Mouse (Mus musculus) forebrain, embryonic 11.5 days (tissue): ENCODE results near the gene Hrh3. TPM values are rescaled to one million over a fixed set of nuclear protein-coding genes. Genes with fewer than 3 reads are reported as not detected.

Experiments
- ATAC-seq: fragments of 200-750 bp; cut with Nextera tagmentation; replicated peaks from 2 replicates; pipeline ENCODE4 v1.8.0; 2017; ENCODE audit warnings: moderate TSS enrichment; ENCODE audit not compliant: low FRiP score
- DNase-seq: peaks from one replicate; pipeline ENCODE4 v3.0.0-alpha.2; 2017; ENCODE audit warnings: low spot score
- H3K27ac ChIP-seq: fragments of 300-500 bp; sonication (generic); 2 replicates; pipeline ENCODE4 v1.5.1; 2014; ENCODE audit warnings: low read depth, low read length
- H3K27me3 ChIP-seq: fragments of 300-500 bp; sonication (generic); 2 replicates; pipeline ENCODE4 v1.6.1; 2014; ENCODE audit warnings: mild to moderate bottlenecking, low read length, mixed read lengths; ENCODE audit not compliant: control insufficient read depth, insufficient read depth
- H3K36me3 ChIP-seq: fragments of 300-500 bp; sonication (generic); 2 replicates; pipeline ENCODE4 v1.6.1; 2014; ENCODE audit warnings: mild to moderate bottlenecking, low read length, moderate library complexity, mixed read lengths; ENCODE audit not compliant: control insufficient read depth, insufficient read depth
- H3K4me1 ChIP-seq: fragments of 300-500 bp; sonication (generic); replicated peaks from 2 replicates; pipeline ENCODE4 v1.6.1; 2014; ENCODE audit warnings: low read length, mixed read lengths; ENCODE audit not compliant: control insufficient read depth, insufficient read depth
- H3K4me2 ChIP-seq: fragments of 300-500 bp; sonication (generic); 2 replicates; pipeline ENCODE4 v1.6.1; 2014; ENCODE audit warnings: low read depth, mild to moderate bottlenecking, low read length, moderate library complexity, mixed read lengths; ENCODE audit not compliant: severe bottlenecking
- H3K4me3 ChIP-seq: fragments of 300-500 bp; sonication (generic); 2 replicates; pipeline ENCODE4 v1.5.1; 2014; ENCODE audit warnings: low read depth, low read length
- H3K9ac ChIP-seq: fragments of 300-500 bp; sonication (generic); 2 replicates; pipeline ENCODE4 v1.6.1; 2014; ENCODE audit warnings: low read length
- H3K9me3 ChIP-seq: fragments of 300-500 bp; sonication (generic); 2 replicates; pipeline ENCODE4 v1.6.1; 2016; ENCODE audit warnings: low read length, mixed read lengths; ENCODE audit not compliant: control insufficient read depth
- WGBS: fragments of 180-500 bp; shearing (Covaris S2); extraction: QIAGEN DNeasy Blood & Tissue Kit; methylation state at CpG from one replicate; pipeline ENCODE4 v1.1.7; 2014; 5-methylcytosine and 5-hydroxymethylcytosine counted together
- polyA plus RNA-seq: library from polyadenylated mRNA; unstranded; fragments of >200 nt; fragmentation: Nextera tagmentation; extraction: Ambion mirVana; gene quantifications from 2 replicates; pipeline ENCODE4 v1.2.1, GENCODE M21; 2014

Hrh3 gene
- polyA plus RNA-seq, 1 experiment from 2014 or later = 0.95 TPM

GRCm38 (mm10) chr2:180124192-180124591, 19.9 kb upstream of the Hrh3 start:
- WGBS = 81% methylated on average over 2 of the region's 2 CpGs
- H3K9ac ChIP-seq = no peak overlapping the region
- ATAC-seq (no peak), DNase-seq (no peak)
- no peak overlapping the region for H3K27ac ChIP-seq
- no peaks in the 10 kb centered on the region for H3K9me3 ChIP-seq
- no peaks in the 10 kb centered on the region for H3K36me3 ChIP-seq
- no peak overlapping the region for H3K4me3 ChIP-seq
- no peak overlapping the region for H3K4me2 ChIP-seq
- H3K27me3 ChIP-seq = no peaks in the 10 kb centered on the region
- peaks cover 7% of the 10 kb centered on the region; the same call in 1 of the 2 replicates for H3K4me1 ChIP-seq

GRCm38 (mm10) chr2:180120292-180120761, 16.0 kb upstream of the Hrh3 start:
- peak overlapping the region; percentile 94; the same call in 1 of the 2 replicates for H3K4me2 ChIP-seq
- no peaks in the 10 kb centered on the region for H3K27me3 ChIP-seq
- peaks cover 21% of the 10 kb centered on the region for H3K4me1 ChIP-seq
- DNase-seq (no peak), ATAC-seq (no peak)
- H3K36me3 ChIP-seq = no peaks in the 10 kb centered on the region
- H3K27ac ChIP-seq = no peak overlapping the region
- H3K9me3 ChIP-seq = no peaks in the 10 kb centered on the region
- H3K9ac ChIP-seq = peak overlapping the region; percentile 78; the same call in 1 of the 2 replicates
- 81% methylated on average over 5 of the region's 5 CpGs for WGBS
- peak overlapping the region; percentile 83 for H3K4me3 ChIP-seq

- no peak for DNase-seq
- WGBS = 1% methylated on average over 52 of the region's 68 CpGs
- H3K4me1 ChIP-seq = peaks cover 21% of the 10 kb centered on the region
Measured at GRCm38 (mm10) chr2:180119439-180120291, 15.4 kb upstream of the Hrh3 start.

GRCm38 (mm10) chr2:180118661-180119438, 14.6 kb upstream of the Hrh3 start, which contains the start of gene Osbpl2:
Gene Osbpl2, plus strand, starts transcription at chr2:180119306.
- peak; percentile 97 for ATAC-seq
- Histone ChIP-seq H3K36me3 (no peaks in the 10 kb centered on the region), H3K27ac (peak within 1 kb of the TSS; percentile 88), H3K9me3 (no peaks in the 10 kb centered on the region), H3K9ac (peak within 1 kb of the TSS; percentile 78), H3K4me2 (peak within 1 kb of the TSS; percentile 94), H3K27me3 (no peaks in the 10 kb centered on the region), H3K4me3 (peak within 1 kb of the TSS; percentile 83), H3K4me1 (peaks cover 21% of the 10 kb centered on the region)
- DNase-seq = peak; percentile 100
- under 1% methylated on average over 53 of the region's 55 CpGs for WGBS

More at GRCm38 (mm10) chr2:180119439-180120291, 15.4 kb upstream of the Hrh3 start:
- ATAC-seq = peak; percentile 4; the same call in 1 of the 2 replicates
- peak overlapping the region; percentile 78 for H3K9ac ChIP-seq
- no peak overlapping the region for H3K27ac ChIP-seq
- peak overlapping the region; percentile 94 for H3K4me2 ChIP-seq
- no peaks in the 10 kb centered on the region for H3K36me3 ChIP-seq
- no peaks in the 10 kb centered on the region for H3K9me3 ChIP-seq
- peak overlapping the region; percentile 83 for H3K4me3 ChIP-seq
- H3K27me3 ChIP-seq = no peaks in the 10 kb centered on the region

GRCm38 (mm10) chr2:180117485-180118194, 13.4 kb upstream of the Hrh3 start:
- Histone ChIP-seq H3K4me3 (peak overlapping the region; percentile 13; the same call in 1 of the 2 replicates), H3K9ac (peak overlapping the region; percentile 49), H3K27ac (peak overlapping the region; percentile 88), H3K4me1 (peaks cover 21% of the 10 kb centered on the region), H3K4me2 (peak overlapping the region; percentile 68), H3K27me3 (no peaks in the 10 kb centered on the region), H3K9me3 (no peaks in the 10 kb centered on the region), H3K36me3 (no peaks in the 10 kb centered on the region)
- DNase-seq (peak; percentile 84), ATAC-seq (peak; percentile 71)
- 7% methylated on average over 13 of the region's 13 CpGs for WGBS

- Histone ChIP-seq H3K9me3 (no peaks in the 10 kb centered on the region), H3K4me3 (no peak overlapping the region), H3K36me3 (no peaks in the 10 kb centered on the region), H3K4me2 (peak overlapping the region; percentile 68; the same call in 1 of the 2 replicates), H3K27ac (no peak overlapping the region), H3K27me3 (no peaks in the 10 kb centered on the region), H3K4me1 (peaks cover 21% of the 10 kb centered on the region), H3K9ac (no peak overlapping the region; the same call in 1 of the 2 replicates)
- no peak for ATAC-seq
- DNase-seq = peak; percentile 53
- 73% methylated on average over 8 of the region's 8 CpGs for WGBS
Measured at GRCm38 (mm10) chr2:180116741-180117484, 12.6 kb upstream of the Hrh3 start.

- H3K27ac ChIP-seq = no peak overlapping the region
- DNase-seq = no peak
- no peaks in the 10 kb centered on the region for H3K36me3 ChIP-seq
- ATAC-seq = no peak
- H3K27me3 ChIP-seq = no peaks in the 10 kb centered on the region
- H3K4me1 ChIP-seq = peaks cover 21% of the 10 kb centered on the region
- WGBS = 80% methylated on average over 10 of the region's 10 CpGs
- H3K4me2 ChIP-seq = no peak overlapping the region
- H3K9me3 ChIP-seq = no peaks in the 10 kb centered on the region
- no peak overlapping the region for H3K4me3 ChIP-seq
- H3K9ac ChIP-seq = no peak overlapping the region
Measured at GRCm38 (mm10) chr2:180116081-180116493, 11.8 kb upstream of the Hrh3 start.
